Mouse (Mus musculus) kidney, postnatal 14 days (tissue): ENCODE results near the gene Tspan7.
A peak's percentile ranks its signal among the peaks of the same experiment; 100 is the strongest.

Source experiments
- DNase-seq: peaks from one replicate; pipeline ENCODE4 v3.0.0; 2022; ENCODE audit warnings: mixed read lengths

Tspan7 gene

DNA sequence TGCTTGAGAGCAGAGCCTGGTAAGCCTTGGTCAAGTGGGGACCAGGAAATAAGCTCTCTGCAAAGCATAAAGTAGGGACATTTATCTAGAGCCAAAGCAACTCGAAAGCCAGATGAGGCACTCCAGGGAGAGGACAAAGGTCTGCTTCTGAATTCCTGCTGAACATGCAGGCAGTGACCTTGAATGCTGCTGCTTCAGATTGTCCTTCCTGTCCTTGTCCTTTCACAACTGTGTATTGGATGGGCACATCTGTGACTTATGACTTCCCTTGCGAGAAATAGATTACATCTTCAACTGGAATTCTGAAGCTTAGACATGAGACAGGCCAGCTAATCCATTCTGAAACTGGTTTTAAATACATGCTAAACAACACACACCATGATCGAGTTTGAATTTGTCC, 71.9 kb downstream of the Tspan7 start:
- peak; percentile 8 for DNase-seq

DNA sequence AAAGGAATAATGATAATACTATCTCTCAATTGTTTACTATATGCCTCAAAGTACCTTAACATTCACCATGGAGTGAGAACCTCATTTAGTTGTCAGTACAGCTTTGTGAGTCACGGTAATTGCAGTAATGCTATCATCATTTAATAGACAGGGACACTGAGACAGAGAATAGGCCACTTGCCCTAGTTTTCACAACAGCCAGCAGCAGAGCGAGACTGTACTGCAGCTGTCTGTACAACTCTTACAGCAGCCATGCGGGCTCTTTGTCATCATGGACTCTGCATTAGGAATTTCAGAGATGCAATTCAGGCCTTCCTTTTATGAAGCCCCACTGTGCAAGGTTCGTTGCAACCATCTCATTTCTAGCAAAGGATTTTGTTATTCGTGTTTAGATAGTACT, 72.6 kb downstream of the Tspan7 start:
- no peak for DNase-seq

GRCm38 (mm10) chrX:10558625-10559024, 73.7 kb downstream of the Tspan7 start:
- no peak for DNase-seq

GRCm38 (mm10) chrX:10565811-10566210, 80.9 kb downstream of the Tspan7 start:
- DNase-seq = no peak

DNA sequence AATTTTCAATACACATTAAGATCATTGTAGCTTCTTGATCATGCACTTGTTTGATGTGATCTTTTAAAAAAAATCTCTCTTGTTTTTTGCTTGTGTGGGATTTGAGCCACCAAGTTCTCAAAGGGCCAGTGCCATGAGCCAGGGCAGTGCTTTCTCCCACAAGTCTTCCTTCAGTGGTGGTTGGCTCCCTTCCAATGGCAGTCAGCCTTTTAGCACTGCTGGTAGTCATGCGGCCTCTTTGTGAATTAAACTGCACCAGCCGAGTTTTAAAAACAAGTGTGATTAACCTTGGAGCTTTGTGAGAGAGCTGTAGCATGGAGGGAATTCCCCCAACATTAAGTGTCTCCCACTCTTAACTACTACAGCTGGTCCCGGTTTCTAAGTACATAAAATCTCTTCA, 89.6 kb downstream of the Tspan7 start:
- DNase-seq = peak; percentile 76

- peak; percentile 29 for DNase-seq
These were observed 90.4 kb downstream of the Tspan7 start for GRCm38 (mm10) chrX:10575406-10575805.

GRCm38 (mm10) chrX:10576349-10576748, 91.4 kb downstream of the Tspan7 start:
- no peak for DNase-seq

GRCm38 (mm10) chrX:10577356-10577755, 92.4 kb downstream of the Tspan7 start:
- peak; percentile 43 for DNase-seq

GRCm38 (mm10) chrX:10582731-10583130, 97.8 kb downstream of the Tspan7 start:
- no peak for DNase-seq

- DNase-seq = peak; percentile 22
These were observed 107.3 kb downstream of the Tspan7 start for GRCm38 (mm10) chrX:10592244-10592643.

- no peak for DNase-seq
These were observed 108.6 kb downstream of the Tspan7 start for GRCm38 (mm10) chrX:10593561-10593960.

DNA sequence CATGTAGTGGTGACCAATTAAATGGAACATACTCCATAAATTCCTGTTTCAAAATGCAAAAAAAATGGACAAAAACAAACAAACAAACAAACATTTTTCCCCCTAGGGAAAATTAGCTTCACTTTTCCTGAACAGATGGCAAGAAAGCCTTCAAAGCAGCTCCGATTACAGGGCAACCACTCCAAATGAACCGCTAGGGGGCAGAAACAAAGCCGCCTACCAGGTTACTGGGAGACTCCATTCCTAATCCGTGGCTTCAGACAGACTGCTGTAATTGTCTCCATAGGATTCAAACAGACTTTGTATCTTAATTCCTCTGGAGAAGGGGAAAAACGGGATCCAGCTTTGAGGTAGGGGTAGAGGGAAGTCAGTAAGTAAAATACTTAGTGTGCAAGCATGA, 132.2 kb downstream of the Tspan7 start:
- peak; percentile 2 for DNase-seq

DNA sequence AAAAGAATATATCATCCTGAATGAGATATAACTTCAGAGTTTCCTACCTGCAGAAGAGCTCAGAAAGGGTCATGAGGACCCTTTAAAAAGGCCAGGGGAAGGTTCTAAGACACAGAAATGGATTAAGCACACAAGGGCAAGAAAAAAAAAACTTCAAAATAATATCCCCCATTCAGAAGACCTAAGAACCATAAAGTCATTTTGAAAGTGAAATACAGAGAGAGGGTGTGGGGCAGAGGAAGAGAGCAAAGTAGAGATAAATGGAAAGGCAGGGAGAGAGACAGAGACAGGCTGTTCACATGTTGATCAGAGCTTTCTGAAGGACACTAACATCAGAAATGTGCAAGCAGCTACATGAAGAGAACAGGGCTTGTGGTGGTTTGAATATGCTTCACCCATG, 156.1 kb downstream of the Tspan7 start:
- no peak for DNase-seq
